ENCODE assay signal across 8 mouse cellular contexts in genomic region chr13:23524654-23525053, GRCm38 (mm10). TPM values are rescaled to one million over a fixed set of nuclear protein-coding genes. Genes with fewer than 3 reads are reported as not detected.
DNase-seq lines count a peak whose midpoint lies in the region; ATAC-seq and TF ChIP-seq lines count a peak whose summit lies in the region.

No protein-coding gene starts in this region.

- no peaks in the 10 kb centered on the region for H3K27me3 ChIP-seq in G1E (ENCODE audit: insufficient read depth, low read length)
- no peaks in the 10 kb centered on the region for H3K27me3 ChIP-seq in lung, embryonic 16.5 days (ENCODE audit: control insufficient read depth, insufficient read depth, low read depth, low read length)

- H3K4me2 ChIP-seq in lung, embryonic 16.5 days (ENCODE audit: low read depth, low read length) = no peak overlapping the region

- H3K4me3 ChIP-seq in G1E (ENCODE audit: low read depth, low read length) = no peak overlapping the region; the same call in 1 of the 2 replicates
- no peak overlapping the region for H3K4me3 ChIP-seq in layer of hippocampus, adult 2 months
- H3K4me3 ChIP-seq in lung, embryonic 16.5 days (ENCODE audit: low read length) = no peak overlapping the region
- H3K4me3 ChIP-seq in olfactory bulb, adult 2 months (ENCODE audit: insufficient read depth, low read depth, low read length) = no peak overlapping the region

- TF ChIP-seq POLR2A in brain, embryonic 14.5 days (IDR thresholded peaks at IDR 0.05; ENCODE audit: borderline replicate concordance, extremely low read depth, insufficient read depth, insufficient read length, poor library complexity, severe bottlenecking) = no peak
- TF ChIP-seq POLR2A in olfactory bulb, adult 2 months (IDR thresholded peaks at IDR 0.05; ENCODE audit: insufficient read depth, low read depth, low read length) = no peak

- intact Hi-C loops in heart, postnatal 14 days (cut with DNase I) = loop anchor here (2.0 to 10.0 kb wide), 2 partner anchors 94 to 1810 kb away; partner anchors contain the start of genes Hist1h2ai, Hist1h2bl and Hist1h3h

- TF ChIP-seq CTCF in G1E (IDR thresholded peaks at IDR 0.05; ENCODE audit: low read depth, low read length) = peak; percentile 84
- TF ChIP-seq CTCF in brain, embryonic 14.5 days (IDR thresholded peaks at IDR 0.05; ENCODE audit: borderline replicate concordance, extremely low read depth, insufficient read depth, insufficient read length) = peak; percentile 84; the same call in 1 of the 2 replicates
- TF ChIP-seq CTCF in layer of hippocampus, adult 2 months (conservative IDR thresholded peaks at IDR 0.05) = peak; percentile 99
- peak; percentile 61 for TF ChIP-seq CTCF in olfactory bulb, adult 2 months (IDR thresholded peaks at IDR 0.05; ENCODE audit: insufficient read depth, low read depth, low read length)

- ATAC-seq in G1E (ENCODE audit: extremely low read depth, insufficient number of reproducible peaks, low FRiP score, poor library complexity, severe bottlenecking) = peak; percentile 45
- peak; percentile 61; the same call in 1 of the 2 replicates for ATAC-seq in erythroid progenitor cell, adult 5-6 weeks (replicated peaks; ENCODE audit: low FRiP score, poor library complexity, severe bottlenecking)
- ATAC-seq in lung, embryonic 16.5 days (ENCODE audit: low read depth) = peak; percentile 21; the same call in 1 of the 2 replicates

- no peak overlapping the region for H3K9ac ChIP-seq in lung, embryonic 16.5 days (ENCODE audit: low read length)

- H3K9me3 ChIP-seq in G1E (replicated peaks) = no peaks in the 10 kb centered on the region
- no peaks in the 10 kb centered on the region for H3K9me3 ChIP-seq in lung, embryonic 16.5 days (ENCODE audit: control insufficient read depth, low read length)

- no peak overlapping the region for H3K27ac ChIP-seq in layer of hippocampus, adult 2 months
- H3K27ac ChIP-seq in lung, embryonic 16.5 days (ENCODE audit: low read length) = no peak overlapping the region
- H3K27ac ChIP-seq in olfactory bulb, adult 2 months (ENCODE audit: insufficient read depth, low read depth, low read length) = no peak overlapping the region

- peaks cover 59% of the 10 kb centered on the region for H3K4me1 ChIP-seq in G1E (ENCODE audit: insufficient read depth, low read depth, low read length)
- peaks cover 12% of the 10 kb centered on the region; the same call in 1 of the 2 replicates for H3K4me1 ChIP-seq in lung, embryonic 16.5 days (replicated peaks; ENCODE audit: control insufficient read depth, insufficient read depth, low read length)
- no peaks in the 10 kb centered on the region for H3K4me1 ChIP-seq in olfactory bulb, adult 2 months (ENCODE audit: control insufficient read depth, insufficient read depth, low read length)

- no peaks in the 10 kb centered on the region for H3K36me3 ChIP-seq in G1E (replicated peaks)
- H3K36me3 ChIP-seq in lung, embryonic 16.5 days (ENCODE audit: control insufficient read depth, insufficient read depth, low read length) = no peaks in the 10 kb centered on the region

- 6% methylated on average over 5 of the region's 5 CpGs for WGBS in lung, embryonic 16.5 days
- WGBS in olfactory bulb, adult 2 months = 14% methylated on average over 5 of the region's 5 CpGs

- DNase-seq in G1E (ENCODE audit: low spot score) = no peak
- DNase-seq in brain, embryonic 14.5 days (ENCODE audit: low read depth) = peak; percentile 94
- peak; percentile 82 to 85 for DNase-seq in heart, postnatal 14 days
- DNase-seq in layer of hippocampus, adult 2 months (ENCODE audit: low spot score in 2 of 2) = peak; percentile 73 to 87
- peak; percentile 82 for DNase-seq in urinary bladder, postnatal 25 days (ENCODE audit: low spot score)

RNA-seq across cellular contexts. Expression of gene Hist1h4h, which starts 6.2 kb away (rescaled TPM):
- total RNA-seq in G1E (2014; fragmentation: Nextera tagmentation) (309 and 344 TPM in 2 replicates), G1E (2017) (843 and 1,115 TPM in 2 replicates)
- 11.0 and 66.6 TPM in 2 replicates for polyA plus RNA-seq in G1E (2012)
- 23.3 and 31.7 TPM in 2 replicates for polyA plus RNA-seq in brain, embryonic 14.5 days (2012; rRNA removed)
- 323 and 492 TPM in 2 replicates for total RNA-seq in erythroid progenitor cell, adult 5-6 weeks (2015; ENCODE audit: low replicate concordance)
- 3,110 and 3,215 TPM in 2 replicates for total RNA-seq in erythroid progenitor cell, adult 5-6 weeks (2017; ENCODE audit: low replicate concordance)
- total RNA-seq in heart, postnatal 14 days (2021) = 100 to 1,000 TPM; 465 to 538 TPM
- 100 to 1,000 TPM; 333 to 344 TPM for total RNA-seq in layer of hippocampus, adult 2 months (2021)
- 4.3 and 8.4 TPM in 2 replicates for polyA plus RNA-seq in lung, embryonic 16.5 days (2015; fragmentation: Nextera tagmentation; extraction: Ambion mirVana)
- not detected in 2 replicates for polyA plus RNA-seq in olfactory bulb, adult 2 months (2012; ENCODE audit: insufficient read depth, insufficient read length, low replicate concordance, missing spikeins)

RNA-seq across cellular contexts. Expression of gene Hist1h2af, which starts 9.1 kb away (rescaled TPM):
- total RNA-seq in G1E (2014; fragmentation: Nextera tagmentation) (510 and 530 TPM in 2 replicates), G1E (2017) (1,417 and 2,284 TPM in 2 replicates)
- 1,681 and 3,392 TPM in 2 replicates for polyA plus RNA-seq in G1E (2012)
- polyA plus RNA-seq in brain, embryonic 14.5 days (2012; rRNA removed) = 474 and 536 TPM in 2 replicates
- 180 and 320 TPM in 2 replicates for total RNA-seq in erythroid progenitor cell, adult 5-6 weeks (2015; ENCODE audit: low replicate concordance)
- total RNA-seq in erythroid progenitor cell, adult 5-6 weeks (2017; ENCODE audit: low replicate concordance) = 7,936 and 7,993 TPM in 2 replicates
- total RNA-seq in heart, postnatal 14 days (2021) = 100 to 1,000 TPM in 1 of 2 experiments, 10 to 100 TPM in 1; 49.0 to 131 TPM
- 10 to 100 TPM in 1 of 2 experiments, 1 to 10 TPM in 1; 6.9 to 12.2 TPM for total RNA-seq in layer of hippocampus, adult 2 months (2021)
- polyA plus RNA-seq in lung, embryonic 16.5 days (2015; fragmentation: Nextera tagmentation; extraction: Ambion mirVana) = 7.1 and 8.0 TPM in 2 replicates
- not detected in 2 replicates for polyA plus RNA-seq in olfactory bulb, adult 2 months (2012; ENCODE audit: insufficient read depth, insufficient read length, low replicate concordance, missing spikeins)

RNA-seq across cellular contexts. Expression of gene Hist1h3g, which starts 10.6 kb away (rescaled TPM):
- total RNA-seq in G1E (2014; fragmentation: Nextera tagmentation) = 647 and 719 TPM in 2 replicates
- 217 and 302 TPM in 2 replicates for total RNA-seq in G1E (2017)
- polyA plus RNA-seq in G1E (2012) = 12.1 and 32.9 TPM in 2 replicates
- 25.5 and 42.1 TPM in 2 replicates for polyA plus RNA-seq in brain, embryonic 14.5 days (2012; rRNA removed)
- 573 TPM in 2 replicates for total RNA-seq in erythroid progenitor cell, adult 5-6 weeks (2015; ENCODE audit: low replicate concordance)
- total RNA-seq in erythroid progenitor cell, adult 5-6 weeks (2017; ENCODE audit: low replicate concordance) = 250 and 889 TPM in 2 replicates
- total RNA-seq in heart, postnatal 14 days (2021) = 10 to 100 TPM; 13.1 to 34.3 TPM
- total RNA-seq in layer of hippocampus, adult 2 months (2021) = 1 to 10 TPM; 3.6 to 5.5 TPM
- polyA plus RNA-seq in lung, embryonic 16.5 days (2015; fragmentation: Nextera tagmentation; extraction: Ambion mirVana) = 5.6 and 6.2 TPM in 2 replicates
- not detected in 2 replicates for polyA plus RNA-seq in olfactory bulb, adult 2 months (2012; ENCODE audit: insufficient read depth, insufficient read length, low replicate concordance, missing spikeins)

RNA-seq across cellular contexts. Expression of gene Hist1h2bh, which starts 18.5 kb away (rescaled TPM):
- 32.7 and 41.6 TPM in 2 replicates for total RNA-seq in G1E (2014; fragmentation: Nextera tagmentation)
- total RNA-seq in G1E (2017) = 77.6 and 126 TPM in 2 replicates
- 0.91 and 4.9 TPM in 2 replicates for polyA plus RNA-seq in G1E (2012)
- polyA plus RNA-seq in brain, embryonic 14.5 days (2012; rRNA removed) = 4.4 and 4.7 TPM in 2 replicates
- 90.1 and 113 TPM in 2 replicates for total RNA-seq in erythroid progenitor cell, adult 5-6 weeks (2015; ENCODE audit: low replicate concordance)
- 325 and 367 TPM in 2 replicates for total RNA-seq in erythroid progenitor cell, adult 5-6 weeks (2017; ENCODE audit: low replicate concordance)
- total RNA-seq in heart, postnatal 14 days (2021) = 1 to 10 TPM; 3.7 to 7.4 TPM
- total RNA-seq in layer of hippocampus, adult 2 months (2021) = 1 to 10 TPM in 1 of 2 experiments, under 1 TPM in 1; 0.39 to 1.2 TPM
- 1.3 and 2.0 TPM in 2 replicates for polyA plus RNA-seq in lung, embryonic 16.5 days (2015; fragmentation: Nextera tagmentation; extraction: Ambion mirVana)
- not detected in 2 replicates for polyA plus RNA-seq in olfactory bulb, adult 2 months (2012; ENCODE audit: insufficient read depth, insufficient read length, low replicate concordance, missing spikeins)

RNA-seq across cellular contexts. Expression of gene Hist1h3f, which starts 19.2 kb away (rescaled TPM):
- 125 and 143 TPM in 2 replicates for total RNA-seq in G1E (2014; fragmentation: Nextera tagmentation)
- 96.8 and 187 TPM in 2 replicates for total RNA-seq in G1E (2017)
- polyA plus RNA-seq in G1E (2012) = 1.8 and 12.3 TPM in 2 replicates
- 4.5 and 5.5 TPM in 2 replicates for polyA plus RNA-seq in brain, embryonic 14.5 days (2012; rRNA removed)
- 145 and 158 TPM in 2 replicates for total RNA-seq in erythroid progenitor cell, adult 5-6 weeks (2015; ENCODE audit: low replicate concordance)
- 262 and 310 TPM in 2 replicates for total RNA-seq in erythroid progenitor cell, adult 5-6 weeks (2017; ENCODE audit: low replicate concordance)
- total RNA-seq in heart, postnatal 14 days (2021) = 10 to 100 TPM; 21.6 to 40.3 TPM
- 10 to 100 TPM; 17.7 to 18.3 TPM for total RNA-seq in layer of hippocampus, adult 2 months (2021)
- 0.49 and 0.93 TPM in 2 replicates for polyA plus RNA-seq in lung, embryonic 16.5 days (2015; fragmentation: Nextera tagmentation; extraction: Ambion mirVana)
- not detected in 2 replicates for polyA plus RNA-seq in olfactory bulb, adult 2 months (2012; ENCODE audit: insufficient read depth, insufficient read length, low replicate concordance, missing spikeins)

Comparison
In these comparisons a context has a peak if more than half of its experiments do, and no peak if none do; other contexts are left out.
1. RNA of gene Hist1h3g, which starts 10.6 kb away (total RNA-seq): 250 to 889 TPM in erythroid progenitor cell, adult 5-6 weeks and 217 to 719 TPM in G1E; 13.1 to 34.3 TPM in heart, postnatal 14 days and 3.6 to 5.5 TPM in layer of hippocampus, adult 2 months; every median in the first group is over 4 times any median in the second.
2. Peak in every context shown above with its lines, with median percentiles within 50 percentile points of each other: ATAC-seq and CTCF ChIP-seq.